Mouse (Mus musculus): ENCODE data around the gene Pon2.
"Not testable (repeated sequence)": the region's sequence is repeated elsewhere in the genome, so short reads cannot be mapped to it uniquely, and the experiment has no call there.

Gene Pon2

DNA sequence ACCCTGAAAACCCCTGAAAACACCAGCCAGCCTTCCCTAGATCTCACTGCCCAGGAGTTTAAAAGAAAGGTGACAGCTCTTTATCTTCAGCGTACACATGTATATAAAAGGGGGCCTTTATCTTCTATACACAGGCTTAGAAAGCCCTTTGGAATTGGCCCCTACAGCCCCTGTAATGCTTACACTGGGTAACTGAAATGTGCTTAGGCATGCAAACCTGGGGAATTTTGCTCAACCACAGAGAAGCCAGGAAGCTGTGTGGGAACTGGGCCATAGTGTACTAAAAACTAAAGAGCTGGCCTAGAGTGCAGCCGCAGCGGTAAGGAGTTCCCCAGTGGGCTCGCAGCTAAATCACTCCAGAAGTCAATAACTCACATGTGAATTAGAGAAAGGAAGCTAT lies 6.8 kb downstream of the Pon2 start:
- peak; percentile 8 to 12 for DNase-seq

- DNase-seq, result no peak
Observed at GRCm38 (mm10) chr6:5287919-5288318, 10.3 kb downstream of the Pon2 start.

DNA sequence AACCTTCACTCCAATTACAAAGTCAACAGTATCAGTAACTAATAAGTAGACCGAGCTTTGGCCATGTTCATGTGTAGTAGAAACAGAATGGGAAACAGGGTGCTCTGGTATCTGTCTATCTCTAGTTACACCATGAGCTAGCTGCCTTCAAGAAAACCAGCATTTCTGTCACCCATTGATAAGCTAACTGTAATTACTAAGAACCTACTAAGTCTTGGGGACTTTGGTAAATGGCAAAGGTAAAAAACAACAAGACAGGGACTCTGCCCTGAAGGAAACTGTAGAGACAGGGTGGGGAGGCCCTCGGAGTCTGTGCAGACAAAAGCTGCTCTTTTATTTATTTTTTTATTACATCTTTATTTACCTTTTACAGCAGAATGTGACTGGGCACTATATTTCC lies 10.9 kb downstream of the Pon2 start:
- no peak for DNase-seq

DNA sequence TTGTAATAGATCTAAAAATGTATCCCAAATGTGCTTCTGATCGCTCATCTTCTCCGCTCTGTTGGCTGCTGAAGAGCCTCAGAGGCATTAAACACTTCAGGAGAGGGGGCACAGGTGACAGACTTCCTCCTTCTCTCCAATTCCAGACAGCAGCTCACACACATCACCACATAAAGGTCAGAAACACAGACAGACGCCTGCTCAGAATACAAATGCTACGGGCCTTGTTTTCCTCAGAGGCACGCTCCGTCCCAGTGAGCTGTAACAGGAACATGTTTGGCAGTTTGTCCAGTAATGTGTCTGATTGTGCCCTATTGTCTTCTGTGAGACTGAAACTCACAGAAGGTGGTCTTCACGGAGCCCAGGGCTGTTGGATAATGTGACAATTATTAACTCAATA lies 15.8 kb downstream of the Pon2 start:
- DNase-seq, result no peak

- DNase-seq, result no peak
Observed at GRCm38 (mm10) chr6:5280576-5281305, 17.5 kb downstream of the Pon2 start.

DNA sequence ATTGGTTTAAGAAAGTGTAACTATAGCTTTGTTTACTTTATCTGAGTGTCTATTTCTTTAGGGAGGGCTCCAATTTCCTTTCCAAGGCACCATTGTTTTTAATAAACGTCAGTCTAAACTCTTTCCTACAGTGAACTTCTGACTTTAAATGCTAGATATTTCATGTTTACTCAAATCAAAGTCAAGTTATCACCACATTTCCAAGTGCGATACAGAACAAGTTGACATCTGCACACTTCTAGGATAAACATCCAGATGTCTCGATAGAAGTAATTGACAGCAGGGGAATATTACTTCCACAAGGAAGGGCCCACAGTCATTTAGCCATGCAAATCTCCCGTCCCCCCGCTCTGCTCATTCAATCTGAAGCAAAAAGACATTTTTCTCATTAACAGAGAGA lies 20.3 kb downstream of the Pon2 start:
- no peak for DNase-seq

DNA sequence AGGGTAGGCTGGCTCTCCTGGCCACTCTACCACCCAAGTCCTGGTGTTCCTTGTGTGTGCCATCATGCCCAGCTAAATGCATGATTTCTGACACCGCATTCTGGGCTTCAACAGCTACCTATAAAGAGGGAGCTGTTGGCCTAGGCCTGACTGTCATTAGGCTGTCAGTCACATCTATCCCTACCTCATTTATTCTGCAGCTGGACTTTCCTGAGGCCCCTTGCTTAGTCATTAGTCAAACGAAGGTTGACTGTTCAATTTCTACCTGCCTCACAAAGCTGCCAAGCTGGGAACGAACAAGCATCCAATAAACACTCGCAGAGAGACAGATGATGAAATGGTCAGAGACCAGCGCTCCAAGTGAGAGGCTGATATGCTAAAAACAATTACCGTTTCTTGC lies 28.6 kb downstream of the Pon2 start:
- DNase-seq, result no peak

DNA sequence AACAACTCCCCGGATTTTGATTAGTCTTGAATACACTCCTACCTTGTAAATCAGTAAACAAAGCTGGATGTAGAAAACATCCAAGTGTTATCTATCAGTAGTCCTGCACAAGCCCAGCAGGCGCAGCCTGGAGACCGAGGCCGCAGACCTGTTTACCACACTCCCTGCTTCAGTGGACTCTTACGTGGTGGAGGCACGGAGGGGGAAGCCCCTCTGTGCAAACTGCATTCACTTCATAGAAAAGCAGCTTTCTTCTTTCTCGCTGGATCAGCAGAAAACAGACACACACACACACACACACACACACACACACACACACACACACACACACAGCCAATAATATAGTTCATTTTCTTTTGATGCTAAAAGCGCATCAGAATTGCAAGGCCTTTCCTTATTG lies 33.5 kb downstream of the Pon2 start:
- DNase-seq, result no peak

DNA sequence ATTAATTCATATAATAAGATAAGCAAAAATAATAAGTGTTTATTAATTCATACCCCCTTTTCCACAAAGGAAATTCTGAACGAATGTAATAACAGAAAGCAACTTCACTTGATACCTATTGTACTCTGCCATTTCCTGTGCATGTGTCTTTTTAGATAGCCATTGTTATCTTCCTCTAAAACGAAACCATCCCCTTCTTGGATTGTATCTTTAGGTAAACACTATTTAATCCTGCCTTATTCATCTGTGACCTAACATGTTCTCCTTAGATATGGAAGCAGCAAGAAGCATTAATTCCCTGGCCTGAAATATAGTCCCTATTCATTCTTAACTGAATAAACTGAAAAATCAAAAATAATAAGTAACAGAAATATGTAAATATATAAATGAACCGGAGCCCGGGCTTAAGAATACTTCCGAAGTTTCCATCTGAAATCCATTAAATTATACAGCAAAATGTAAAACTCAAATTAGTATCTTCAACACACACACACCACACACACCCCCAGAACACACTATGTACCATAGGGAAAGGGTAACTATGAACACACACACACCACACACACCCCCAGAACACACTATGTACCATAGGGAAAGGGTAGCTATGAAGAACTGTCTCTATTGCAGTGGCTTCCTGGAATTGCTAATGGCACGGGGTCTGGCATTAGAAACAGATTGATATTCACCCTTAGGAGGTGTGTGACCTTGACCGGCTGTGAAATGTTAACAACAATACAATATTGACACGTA lies 34.8 kb downstream of the Pon2 start:
- DNase-seq, result no peak

- DNase-seq, result no peak
Observed at GRCm38 (mm10) chr6:5262322-5263249, 35.7 kb downstream of the Pon2 start.

DNA sequence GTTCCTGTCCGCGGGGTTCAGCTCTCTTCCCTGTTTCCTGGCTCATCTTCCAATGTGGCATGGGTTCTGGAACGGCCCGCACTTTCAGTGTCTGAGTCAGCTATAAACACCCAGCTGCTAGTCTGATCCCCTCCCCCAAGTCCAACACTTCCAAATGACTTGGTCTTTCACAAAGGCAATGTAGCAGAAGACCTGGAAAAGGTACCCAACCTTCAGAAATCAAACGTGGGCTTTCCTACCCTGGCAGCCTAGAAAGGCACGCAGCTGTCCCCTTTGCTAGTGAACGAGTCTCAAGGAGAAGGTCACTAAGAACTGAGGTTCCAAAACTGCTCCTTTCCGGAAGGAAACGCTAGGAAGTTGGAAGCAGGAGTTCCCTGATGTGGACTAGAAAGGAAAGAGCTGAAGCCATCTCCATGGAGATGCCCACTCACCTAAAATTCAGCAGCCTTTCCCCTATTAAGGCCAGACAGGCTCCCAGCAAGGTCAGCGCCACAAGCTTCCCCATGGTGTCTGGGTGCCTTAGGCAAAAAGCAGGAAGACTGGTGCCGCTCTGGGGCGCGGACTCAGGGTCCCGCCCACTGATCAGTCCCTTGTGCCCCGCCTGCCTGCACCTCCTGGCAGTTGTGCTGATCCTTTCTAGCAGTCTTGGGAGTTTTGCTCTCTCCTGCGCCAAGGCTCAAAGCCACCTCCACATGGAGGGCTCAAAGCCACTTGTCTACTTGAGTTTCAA lies 42.4 kb downstream of the Pon2 start, which contains the start of gene Pon3:
Gene Pon3, minus strand, starts transcription at position 565 of the 730 bp plus-strand sequence.
- DNase-seq, result peak; percentile 37 to 53

DNA sequence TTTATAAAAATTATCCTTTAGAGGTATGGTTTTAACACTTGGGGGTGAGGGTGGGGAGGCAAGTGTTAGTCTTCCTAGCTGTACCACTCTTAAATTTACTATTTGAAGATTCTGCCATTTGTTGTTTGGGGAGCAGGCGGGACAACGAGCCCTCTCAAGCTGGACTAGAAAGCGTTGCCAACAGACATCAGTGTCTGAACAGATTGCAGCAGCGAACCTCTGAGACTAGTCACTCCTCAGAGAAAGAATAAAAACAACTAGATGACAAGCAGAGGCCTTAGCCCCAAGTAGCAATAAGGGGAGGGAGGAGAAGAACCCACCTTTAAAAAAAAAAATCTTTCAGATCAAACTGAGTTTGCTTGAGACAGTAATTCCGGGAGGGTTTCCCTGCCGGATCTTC lies 43.0 kb downstream of the Pon2 start:
- DNase-seq, result no peak

GRCm38 (mm10) chr6:5254869-5255268 lies 43.4 kb downstream of the Pon2 start:
- no peak for DNase-seq

DNA sequence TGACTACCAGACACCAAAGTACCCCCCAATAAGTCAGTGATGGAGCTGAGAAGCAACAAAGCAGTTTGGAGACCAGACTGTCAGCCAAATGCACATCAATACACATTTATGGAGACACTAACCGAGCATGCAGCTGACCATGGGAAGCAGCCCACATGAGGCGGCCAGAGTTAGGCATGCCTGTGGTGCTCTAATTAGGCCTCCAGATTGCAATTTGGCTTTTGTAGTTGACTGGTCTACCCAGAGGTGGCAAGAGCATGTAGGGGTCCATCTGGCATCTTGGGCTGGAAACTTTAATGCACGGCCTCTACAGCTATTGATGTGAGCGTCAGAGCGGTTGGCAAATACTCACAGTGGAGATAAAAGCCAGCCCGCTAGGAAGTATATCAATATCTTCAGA lies 52.3 kb downstream of the Pon2 start:
- DNase-seq, result no peak

- DNase-seq, result no peak
Observed at GRCm38 (mm10) chr6:5238799-5239198, 59.5 kb downstream of the Pon2 start.

DNA sequence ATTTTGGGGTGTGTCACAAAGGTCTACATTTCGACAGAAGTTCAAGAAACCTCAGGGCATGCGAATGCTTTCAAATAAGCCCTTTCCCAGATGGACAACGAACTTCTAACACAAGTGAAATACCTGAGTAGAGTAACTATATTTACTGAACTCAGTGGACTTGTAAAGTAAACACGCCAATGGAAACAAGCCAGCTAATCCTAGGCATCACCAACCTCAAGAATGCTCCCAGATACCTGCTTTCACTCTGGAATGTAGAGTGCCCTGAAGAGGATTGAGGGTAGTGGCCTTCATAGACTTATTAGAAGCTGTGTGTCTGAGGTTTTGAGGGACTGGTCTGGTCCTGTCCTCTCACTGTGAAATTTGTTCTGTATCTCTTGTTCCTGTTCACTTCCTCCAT lies 60.7 kb downstream of the Pon2 start:
- no peak for DNase-seq

GRCm38 (mm10) chr6:5236843-5237371 lies 61.3 kb downstream of the Pon2 start:
- no peak for DNase-seq

- DNase-seq, result no peak
Observed at GRCm38 (mm10) chr6:5234563-5234962, 63.7 kb downstream of the Pon2 start.

DNA sequence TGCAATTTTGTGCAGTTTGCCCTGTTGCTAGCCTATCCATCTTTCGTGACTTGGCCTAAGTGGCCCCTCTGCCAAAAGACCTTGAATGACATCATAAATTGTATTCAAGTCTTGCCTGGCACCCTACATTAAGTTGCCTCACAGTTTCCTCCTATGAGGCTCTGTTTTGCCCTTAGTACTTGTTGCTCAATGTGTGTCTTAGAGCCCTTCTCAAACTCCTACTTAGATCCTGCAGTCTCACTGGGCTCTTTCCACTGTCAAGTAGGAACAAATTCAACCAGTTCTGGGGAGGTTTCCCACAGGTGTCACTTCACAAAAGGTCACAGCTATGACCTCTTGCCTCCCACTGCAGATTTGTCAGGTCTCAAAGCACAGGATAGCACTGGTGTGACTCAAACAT lies 64.4 kb downstream of the Pon2 start:
- no peak for DNase-seq

- DNase-seq, result no peak
Observed at GRCm38 (mm10) chr6:5232022-5232421, 66.2 kb downstream of the Pon2 start.

DNA sequence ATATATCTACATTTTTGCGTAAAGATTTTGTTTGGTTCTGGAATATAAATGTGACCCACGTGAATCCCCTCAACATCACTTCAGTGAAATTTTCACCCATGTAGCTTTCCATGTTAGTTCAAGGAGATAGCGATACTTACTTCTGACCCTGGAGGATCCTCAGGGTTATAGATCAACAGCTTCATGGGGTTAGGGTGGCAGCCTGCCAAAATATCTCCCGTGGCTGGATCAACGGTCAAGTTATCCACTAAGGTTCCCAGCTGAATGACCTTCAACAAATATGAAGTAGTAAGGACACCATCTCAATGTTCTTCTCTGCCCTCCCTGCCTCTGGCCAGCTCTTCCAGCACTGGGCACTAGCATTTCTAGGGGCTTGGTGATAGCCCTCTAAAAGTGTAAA lies 68.0 kb downstream of the Pon2 start:
- peak; percentile 19 to 45 for DNase-seq

GRCm38 (mm10) chr6:5223551-5223950 lies 74.7 kb downstream of the Pon2 start:
- DNase-seq, result not testable (repeated sequence)
